Mouse (Mus musculus): ENCODE data around the gene Capn8.

The Capn8 gene

DNA sequence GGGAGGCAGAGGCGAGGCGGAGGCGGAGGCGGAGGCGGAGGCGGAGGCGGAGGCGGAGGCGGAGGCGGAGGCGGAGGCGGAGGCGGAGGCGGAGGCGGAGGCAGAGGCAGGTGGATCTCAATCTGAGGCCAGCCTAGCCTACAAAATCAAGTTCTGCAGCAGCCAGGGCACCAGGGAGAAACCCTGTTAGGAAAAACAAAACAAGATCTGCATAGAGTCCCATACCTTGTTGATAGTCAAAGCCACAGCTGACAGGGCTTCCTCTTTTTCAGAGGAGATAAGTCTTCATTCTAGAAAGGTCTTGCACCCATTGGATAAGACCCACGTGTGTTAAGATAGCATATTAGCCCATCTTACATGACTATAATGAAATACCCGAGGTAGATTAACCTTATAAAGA is 113.3 kb downstream of the Capn8 start:
- DNase-seq (ENCODE audit: low read depth, low spot score), result no peak

DNA sequence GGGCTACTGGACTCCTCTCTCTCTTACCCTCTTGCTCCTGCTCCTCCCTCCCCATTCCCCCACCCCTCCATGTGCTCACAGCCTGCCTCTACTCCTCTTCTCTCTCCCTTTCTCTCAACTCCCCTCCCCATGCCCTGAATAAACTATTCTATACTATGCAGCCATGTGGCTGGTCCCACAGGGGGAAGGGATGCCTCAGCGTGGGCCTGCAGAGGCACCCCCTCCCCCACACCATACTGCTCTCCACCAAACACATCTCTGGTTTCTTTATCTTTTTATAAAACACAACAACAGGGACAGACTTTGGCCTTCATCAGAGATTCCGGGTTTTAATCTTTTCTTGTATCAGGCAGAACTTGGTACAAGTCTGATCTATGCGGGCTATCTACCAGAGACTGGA is 114.4 kb downstream of the Capn8 start:
- no peak for DNase-seq (ENCODE audit: low read depth, low spot score)

DNA sequence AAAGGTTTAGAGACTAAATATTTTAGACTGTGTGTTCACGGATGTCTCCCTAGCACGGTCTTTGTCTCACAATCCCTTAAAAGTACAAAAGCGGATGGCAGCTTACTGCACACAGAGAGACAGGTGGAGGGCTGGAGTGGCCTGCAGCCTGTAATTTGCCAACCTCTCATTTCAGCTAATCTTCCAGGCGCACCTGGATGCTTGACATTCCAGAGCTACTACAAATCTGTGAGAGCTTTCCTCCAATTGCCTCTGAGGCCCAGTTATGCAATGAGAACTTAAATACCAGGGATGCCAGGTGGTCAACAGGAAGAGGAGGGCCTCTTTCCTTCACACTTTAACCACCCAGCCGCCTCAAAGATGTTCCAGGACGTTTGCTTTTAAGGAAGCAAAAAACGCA is 114.8 kb downstream of the Capn8 start:
- DNase-seq (ENCODE audit: low read depth, low spot score), result no peak

Measured in 3T3-L1 (cell line).